Mouse (Mus musculus): ENCODE results near the gene Cnnm1.

The Cnnm1 gene

GRCm38 (mm10) chr19:43511621-43512620 lies 71.7 kb downstream of the Cnnm1 start:
- DNase-seq: peak; percentile 77

GRCm38 (mm10) chr19:43513874-43514273 lies 73.6 kb downstream of the Cnnm1 start:
- DNase-seq: peak; percentile 62

- DNase-seq: no peak
Observed at GRCm38 (mm10) chr19:43515668-43516396, 75.6 kb downstream of the Cnnm1 start.

- no peak for DNase-seq
Observed at GRCm38 (mm10) chr19:43516397-43517035, 76.3 kb downstream of the Cnnm1 start.

- DNase-seq: no peak
Observed at GRCm38 (mm10) chr19:43517320-43517719, 77.1 kb downstream of the Cnnm1 start.

- no peak for DNase-seq
Observed at GRCm38 (mm10) chr19:43517808-43518207, 77.6 kb downstream of the Cnnm1 start.

- DNase-seq: no peak
Observed at GRCm38 (mm10) chr19:43518261-43518660, 78.0 kb downstream of the Cnnm1 start.

- no peak for DNase-seq
Observed at GRCm38 (mm10) chr19:43519226-43519625, 79.0 kb downstream of the Cnnm1 start.

- no peak for DNase-seq
Observed at GRCm38 (mm10) chr19:43520402-43520801, 80.2 kb downstream of the Cnnm1 start.

- DNase-seq: peak; percentile 59
Observed at GRCm38 (mm10) chr19:43521362-43521761, 81.1 kb downstream of the Cnnm1 start.

GRCm38 (mm10) chr19:43521996-43522395 lies 81.8 kb downstream of the Cnnm1 start:
- no peak for DNase-seq

GRCm38 (mm10) chr19:43523551-43523950 lies 83.3 kb downstream of the Cnnm1 start:
- DNase-seq: peak; percentile 42

GRCm38 (mm10) chr19:43524187-43525103 lies 84.2 kb downstream of the Cnnm1 start, which contains the start of gene Got1:
TSS of gene Got1 (minus strand) at chr19:43524605.
- peak; percentile 98 for DNase-seq

- no peak for DNase-seq
Observed at GRCm38 (mm10) chr19:43525104-43525482, 84.9 kb downstream of the Cnnm1 start.

- DNase-seq: no peak
Observed at GRCm38 (mm10) chr19:43525566-43525965, 85.3 kb downstream of the Cnnm1 start.

GRCm38 (mm10) chr19:43526025-43526424 lies 85.8 kb downstream of the Cnnm1 start:
- DNase-seq: no peak

- peak; percentile 69 for DNase-seq
Observed at GRCm38 (mm10) chr19:43527131-43527530, 86.9 kb downstream of the Cnnm1 start.

- DNase-seq: no peak
Observed at GRCm38 (mm10) chr19:43528056-43528587, 87.9 kb downstream of the Cnnm1 start.

- DNase-seq: peak; percentile 87
Observed at GRCm38 (mm10) chr19:43530197-43530770, 90.0 kb downstream of the Cnnm1 start.

GRCm38 (mm10) chr19:43530921-43531320 lies 90.7 kb downstream of the Cnnm1 start:
- DNase-seq: no peak

GRCm38 (mm10) chr19:43535372-43535771 lies 95.1 kb downstream of the Cnnm1 start:
- no peak for DNase-seq

Measured in kidney, adult 9 months (tissue).